Mouse (Mus musculus) hindbrain, embryonic 11.5 days (tissue): ENCODE results near the gene Sstr2. TPM values are rescaled to one million over a fixed set of nuclear protein-coding genes. Genes with fewer than 3 reads are reported as not detected.

Experiments
- ATAC-seq: fragments of 200-750 bp; cut with Nextera tagmentation; 2 replicates; pipeline ENCODE4 v1.8.0; 2017; ENCODE audit warnings: mild to moderate bottlenecking, moderate TSS enrichment, moderate library complexity; ENCODE audit not compliant: low FRiP score
- DNase-seq: peaks from one replicate; pipeline ENCODE4 v3.0.0-alpha.2; 2015; ENCODE audit warnings: low spot score
- H3K27ac ChIP-seq: fragments of 300-500 bp; sonication (generic); 2 replicates; pipeline ENCODE4 v1.5.1; 2014; ENCODE audit warnings: mild to moderate bottlenecking, low read depth, low read length
- H3K27me3 ChIP-seq: fragments of 300-500 bp; sonication (generic); 2 replicates; pipeline ENCODE4 v1.6.1; 2014; ENCODE audit warnings: mild to moderate bottlenecking, low read length, moderate library complexity, mixed read lengths; ENCODE audit not compliant: control insufficient read depth, insufficient read depth
- H3K36me3 ChIP-seq: fragments of 300-500 bp; sonication (generic); 2 replicates; pipeline ENCODE4 v1.6.1; 2014; ENCODE audit warnings: mild to moderate bottlenecking, low read length, moderate library complexity, mixed read lengths; ENCODE audit not compliant: control insufficient read depth, insufficient read depth
- H3K4me1 ChIP-seq: fragments of 300-500 bp; sonication (generic); replicated peaks from 2 replicates; pipeline ENCODE4 v1.6.1; 2014; ENCODE audit warnings: low read length, mixed read lengths; ENCODE audit not compliant: control insufficient read depth, insufficient read depth
- H3K4me2 ChIP-seq: fragments of 300-500 bp; sonication (generic); replicated peaks from 2 replicates; pipeline ENCODE4 v1.6.1; 2014; ENCODE audit warnings: mild to moderate bottlenecking, low read depth, low read length
- H3K4me3 ChIP-seq: fragments of 300-500 bp; sonication (generic); 2 replicates; pipeline ENCODE4 v1.5.1; 2014; ENCODE audit warnings: low read depth, low read length
- H3K9ac ChIP-seq: fragments of 300-500 bp; sonication (generic); 2 replicates; pipeline ENCODE4 v1.6.1; 2014; ENCODE audit warnings: low read depth, low read length
- H3K9me3 ChIP-seq: fragments of 300-500 bp; sonication (generic); 2 replicates; pipeline ENCODE4 v1.6.1; 2016; ENCODE audit warnings: low read length; ENCODE audit not compliant: control insufficient read depth
- WGBS: fragments of 180-500 bp; shearing (Covaris S2); extraction: QIAGEN DNeasy Blood & Tissue Kit; methylation state at CpG from one replicate; pipeline ENCODE4 v1.1.7; 2014; 5-methylcytosine and 5-hydroxymethylcytosine counted together
- polyA plus RNA-seq: library from polyadenylated mRNA; unstranded; fragments of >200 nt; fragmentation: Nextera tagmentation; extraction: Ambion mirVana; gene quantifications from 2 replicates; pipeline ENCODE4 v1.2.1, GENCODE M21; 2014

Sstr2 gene
- 36.9 and 41.9 TPM in 2 replicates for polyA plus RNA-seq

DNA sequence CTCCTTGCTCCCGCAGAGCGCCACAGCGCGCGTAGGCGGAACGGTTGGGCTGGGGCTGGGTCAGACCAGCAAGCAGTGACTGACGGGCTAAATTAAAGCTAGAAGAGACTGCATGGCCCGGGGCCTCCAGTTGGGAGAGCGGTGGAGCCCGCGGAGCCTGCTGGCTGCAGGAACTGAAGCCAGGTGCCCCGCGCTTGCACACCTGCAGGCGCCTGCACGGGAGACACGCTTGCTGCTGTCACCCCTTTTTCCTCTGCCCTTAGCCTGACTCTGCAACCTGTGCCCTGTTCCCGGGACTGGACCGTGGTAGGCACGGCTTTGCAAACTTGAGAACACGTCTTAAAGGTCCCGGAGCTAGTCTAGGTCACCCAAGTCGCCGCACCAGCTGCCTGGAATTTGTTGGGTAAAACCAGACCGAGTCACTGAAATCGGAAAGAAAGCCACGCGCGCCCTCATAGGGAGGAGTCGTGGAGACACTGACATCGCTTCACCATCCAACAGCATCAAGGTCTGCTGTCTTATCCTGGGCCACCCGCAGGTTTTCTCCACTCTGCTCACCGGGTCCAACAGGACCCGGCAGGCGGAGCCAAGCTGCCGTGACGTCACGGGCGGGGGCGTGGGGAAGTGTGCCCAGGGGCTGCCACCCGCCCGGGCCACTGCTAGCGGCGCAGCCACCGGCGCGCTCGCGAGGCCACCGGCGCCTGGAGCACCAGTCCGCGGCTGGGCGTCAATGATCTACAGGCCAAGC lies at the start of gene Sstr2:
TSS of gene Sstr2 (plus strand) at position 671 of the 748 bp plus-strand sequence.
- ATAC-seq (peak; percentile 76), DNase-seq (peak; percentile 84)
- Histone ChIP-seq H3K27me3 (peaks cover 13% of the 10 kb centered on the region), H3K4me1 (peaks cover 11% of the 10 kb centered on the region), H3K4me2 (peak within 1 kb of the TSS; percentile 91), H3K9me3 (no peaks in the 10 kb centered on the region), H3K27ac (peak within 1 kb of the TSS; percentile 54; the same call in 1 of the 2 replicates), H3K4me3 (peak within 1 kb of the TSS; percentile 52), H3K9ac (peak within 1 kb of the TSS; percentile 68), H3K36me3 (no peaks in the 10 kb centered on the region)
- 1% methylated on average over 54 of the region's 54 CpGs for WGBS

DNA sequence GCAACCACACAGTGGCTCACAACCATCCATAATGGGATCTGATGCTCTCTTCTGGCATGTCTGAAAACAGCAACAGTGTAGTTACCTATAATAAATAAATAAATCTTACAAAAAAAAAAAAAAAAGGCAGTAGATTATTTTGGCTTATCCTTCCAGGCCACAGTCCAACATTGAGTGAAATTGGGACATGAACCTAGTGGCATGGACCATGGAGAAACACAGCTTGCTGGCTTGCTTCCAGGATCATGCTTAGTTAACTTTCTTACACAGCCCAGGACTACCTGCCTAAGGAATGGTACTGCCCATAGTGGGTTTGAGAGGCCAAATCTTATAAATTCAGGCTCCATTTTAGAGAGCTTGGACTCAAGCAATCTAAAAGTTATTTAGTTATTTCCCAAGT lies 47.5 kb upstream of the Sstr2 start:
- H3K36me3 ChIP-seq, result no peaks in the 10 kb centered on the region

DNA sequence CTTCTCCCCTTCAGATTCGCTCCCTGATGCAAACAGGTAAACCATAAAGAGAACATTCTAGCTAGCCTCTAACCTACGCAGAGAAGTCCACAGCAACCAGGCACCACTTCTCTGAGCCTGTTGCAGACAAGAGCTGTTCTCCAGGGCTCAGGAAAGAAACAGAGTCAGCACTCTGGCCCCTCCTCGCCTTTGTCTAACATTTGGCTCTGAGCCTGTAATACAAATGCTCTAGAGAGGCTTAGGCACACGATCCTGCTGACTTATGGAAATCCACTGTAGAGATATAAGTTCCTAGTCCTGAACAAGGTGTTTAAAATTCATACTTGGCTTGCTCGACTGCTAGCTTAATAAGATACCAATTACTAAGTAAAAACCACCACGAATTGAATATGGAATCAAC lies 46.5 kb upstream of the Sstr2 start:
- Histone ChIP-seq H3K27me3 (no peaks in the 10 kb centered on the region), H3K9ac (no peak overlapping the region), H3K36me3 (no peaks in the 10 kb centered on the region), H3K4me3 (no peak overlapping the region), H3K4me2 (no peak overlapping the region), H3K9me3 (no peaks in the 10 kb centered on the region), H3K27ac (no peak overlapping the region), H3K4me1 (0 out of 2 replicates have a peak, but pooled peaks cover 2% of the 10 kb centered on the region)
- ATAC-seq (no peak), DNase-seq (no peak)
- WGBS, result 78% methylated on average over 6 of the region's 6 CpGs

More for the DNA sequence above, 47.5 kb upstream of the Sstr2 start:
- Histone ChIP-seq H3K27me3 (no peaks in the 10 kb centered on the region), H3K27ac (no peak overlapping the region), H3K9ac (no peak overlapping the region), H3K4me1 (0 out of 2 replicates have a peak, but pooled peaks cover 2% of the 10 kb centered on the region), H3K4me2 (no peak overlapping the region), H3K4me3 (no peak overlapping the region), H3K9me3 (no peaks in the 10 kb centered on the region)
- DNase-seq (no peak), ATAC-seq (no peak)

DNA sequence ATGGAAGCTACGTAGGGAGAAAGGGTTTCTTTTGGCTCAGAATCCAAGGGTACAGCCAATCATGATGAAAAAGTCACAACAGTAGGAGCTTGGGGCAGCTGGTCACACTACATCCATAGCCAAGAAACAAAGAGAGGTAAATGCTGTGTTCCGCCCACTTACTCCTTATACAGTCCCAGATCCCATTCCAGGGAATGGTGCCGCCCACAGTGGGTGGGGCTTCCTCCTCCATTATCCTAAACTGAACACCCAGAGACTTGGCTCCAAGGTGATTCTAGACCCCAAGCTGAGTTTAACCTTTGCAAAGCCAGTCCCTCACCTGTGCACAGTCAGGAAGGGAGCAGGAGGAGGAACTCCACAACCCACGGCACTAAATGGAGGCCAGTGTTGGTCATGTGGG lies 41.9 kb upstream of the Sstr2 start:
- H3K4me1 ChIP-seq, result no peaks in the 10 kb centered on the region
- H3K4me3 ChIP-seq, result no peak overlapping the region
- no peak overlapping the region for H3K27ac ChIP-seq
- H3K36me3 ChIP-seq, result no peaks in the 10 kb centered on the region
- WGBS, result 92% methylated on average over 4 of the region's 4 CpGs
- no peak overlapping the region for H3K4me2 ChIP-seq
- H3K9ac ChIP-seq, result no peak overlapping the region
- DNase-seq, result no peak
- no peaks in the 10 kb centered on the region for H3K27me3 ChIP-seq
- ATAC-seq, result no peak
- no peaks in the 10 kb centered on the region for H3K9me3 ChIP-seq

DNA sequence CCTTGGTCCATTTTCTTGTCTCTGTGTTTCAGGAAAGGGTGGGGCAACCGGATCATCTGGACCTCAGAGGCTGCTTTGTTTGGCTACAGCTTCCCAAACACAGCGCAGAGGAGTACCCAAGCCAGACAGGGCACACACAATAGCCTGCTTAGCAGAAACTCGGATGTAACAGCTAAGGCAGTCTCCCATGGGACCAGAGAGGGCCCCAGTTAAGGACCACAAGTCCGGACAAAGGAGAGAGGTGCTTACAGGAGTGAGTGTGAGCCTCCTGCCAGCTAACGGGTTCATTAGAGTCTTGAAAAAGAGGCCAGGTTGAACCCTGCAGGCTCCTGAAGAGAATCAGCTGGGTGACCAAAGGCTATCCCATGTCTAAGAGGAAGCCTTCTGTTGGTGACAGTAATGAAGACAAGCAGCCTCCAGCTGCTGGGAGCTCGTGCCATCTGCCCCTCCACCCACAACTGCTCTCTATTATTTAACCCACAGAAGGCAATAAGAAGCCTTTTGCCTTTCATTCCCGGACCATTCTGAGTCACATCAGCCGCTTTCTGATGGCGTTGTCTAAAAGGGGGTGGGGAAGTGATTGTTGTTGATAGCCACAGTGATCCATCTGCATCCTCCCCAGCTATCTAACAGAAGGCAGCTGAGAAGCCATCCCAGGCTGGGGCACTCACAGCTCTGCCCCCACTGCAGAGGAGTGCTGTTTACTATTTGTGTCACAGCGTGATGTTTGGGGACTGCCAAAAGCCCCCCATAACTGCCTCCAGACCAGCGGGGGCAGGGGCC lies 35.1 kb upstream of the Sstr2 start:
- 48% methylated on average over 11 of the region's 11 CpGs for WGBS
- H3K4me1 ChIP-seq, result peaks cover 3% of the 10 kb centered on the region
- H3K4me3 ChIP-seq, result no peak overlapping the region
- DNase-seq, result peak; percentile 64
- no peak overlapping the region for H3K4me2 ChIP-seq
- no peaks in the 10 kb centered on the region for H3K36me3 ChIP-seq
- no peak overlapping the region for H3K9ac ChIP-seq
- H3K27ac ChIP-seq, result peak overlapping the region; percentile 80
- ATAC-seq, result peak; percentile 90
- no peaks in the 10 kb centered on the region for H3K9me3 ChIP-seq
- H3K27me3 ChIP-seq, result no peaks in the 10 kb centered on the region

DNA sequence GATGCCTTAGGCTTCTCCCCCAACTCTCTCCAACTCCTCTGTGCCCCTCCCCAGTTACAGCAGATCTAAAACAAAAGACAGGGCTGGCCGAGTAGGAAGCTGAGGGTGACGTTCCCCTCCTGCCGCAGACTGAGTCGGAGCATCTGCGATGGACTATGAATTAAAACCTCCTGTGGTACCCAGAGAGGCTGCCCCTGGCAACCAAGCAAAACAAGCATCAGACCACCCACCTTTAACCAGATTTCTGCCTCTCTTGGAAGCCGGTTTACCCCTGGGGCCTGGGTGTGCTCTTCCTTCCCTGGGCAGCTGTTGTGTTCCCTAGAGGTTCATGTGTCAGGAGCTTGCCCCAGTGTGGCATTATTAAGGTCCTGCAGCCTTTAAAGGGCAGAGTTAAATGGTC lies 32.7 kb upstream of the Sstr2 start:
- H3K4me1 ChIP-seq, result peaks cover 3% of the 10 kb centered on the region
- no peaks in the 10 kb centered on the region for H3K27me3 ChIP-seq
- DNase-seq (no peak), ATAC-seq (no peak)
- no peaks in the 10 kb centered on the region for H3K36me3 ChIP-seq
- no peaks in the 10 kb centered on the region for H3K9me3 ChIP-seq
- H3K27ac ChIP-seq, result peak overlapping the region; percentile 65
- 21% methylated on average over 6 of the region's 6 CpGs for WGBS
- H3K4me3 ChIP-seq, result no peak overlapping the region
- H3K9ac ChIP-seq, result no peak overlapping the region
- H3K4me2 ChIP-seq, result no peak overlapping the region

DNA sequence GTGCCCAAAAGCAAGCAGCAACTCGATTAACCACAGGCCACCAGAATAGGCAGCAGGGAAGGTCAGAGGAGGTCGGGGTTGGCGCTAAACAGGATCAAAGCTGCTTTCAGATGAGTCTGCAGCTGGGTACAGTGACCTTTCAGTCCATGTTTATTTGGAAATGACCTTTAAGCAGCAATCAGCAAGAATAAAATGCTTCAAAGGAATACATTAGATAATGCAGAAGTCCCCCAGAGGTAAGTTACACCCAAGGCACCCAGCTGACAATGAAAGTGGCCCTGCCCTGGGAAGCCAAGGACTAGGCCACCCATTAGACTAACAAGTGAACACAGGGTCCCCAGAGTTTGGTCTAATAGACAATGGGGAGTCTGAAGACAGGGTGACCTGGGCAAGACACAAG lies 30.2 kb upstream of the Sstr2 start:
- H3K27ac ChIP-seq, result no peak overlapping the region

DNA sequence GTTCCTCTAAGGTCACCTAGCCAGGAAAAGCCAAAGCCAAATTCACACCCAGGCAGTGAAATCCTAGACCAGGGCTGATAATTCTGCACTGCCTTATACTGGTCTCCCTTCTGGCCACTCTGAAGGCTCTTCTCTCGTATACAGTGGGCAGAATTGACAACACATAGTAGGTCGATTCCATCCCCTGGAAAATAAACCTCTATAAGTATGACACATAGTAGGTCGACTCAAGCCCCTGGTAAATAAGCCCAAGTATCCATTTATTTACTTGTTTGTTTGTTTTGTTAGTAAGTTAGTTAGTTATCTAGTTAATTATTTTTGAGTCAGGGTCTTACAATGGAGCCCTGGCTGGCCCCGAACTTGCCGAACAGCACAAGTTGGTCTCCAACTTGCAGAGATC lies 24.0 kb upstream of the Sstr2 start:
- Histone ChIP-seq H3K4me3 (no peak overlapping the region), H3K4me2 (no peak overlapping the region), H3K27me3 (no peaks in the 10 kb centered on the region), H3K27ac (no peak overlapping the region), H3K36me3 (no peaks in the 10 kb centered on the region), H3K9ac (no peak overlapping the region), H3K4me1 (no peaks in the 10 kb centered on the region), H3K9me3 (no peaks in the 10 kb centered on the region)
- DNase-seq (no peak), ATAC-seq (no peak)
- WGBS, result 89% methylated on average over 5 of the region's 5 CpGs

More for the DNA sequence above, 30.2 kb upstream of the Sstr2 start:
- Histone ChIP-seq H3K27me3 (no peaks in the 10 kb centered on the region), H3K9ac (no peak overlapping the region), H3K4me1 (no peaks in the 10 kb centered on the region), H3K4me3 (no peak overlapping the region), H3K9me3 (no peaks in the 10 kb centered on the region), H3K4me2 (no peak overlapping the region), H3K36me3 (no peaks in the 10 kb centered on the region)
- ATAC-seq, result no peak
- DNase-seq, result no peak
- WGBS, result 45% methylated on average over 3 of the region's 3 CpGs
